Mouse (Mus musculus) lung, postnatal 0 days (tissue): ENCODE data around the gene Gmds. TPM values are rescaled to one million over a fixed set of nuclear protein-coding genes. Genes with fewer than 3 reads are reported as not detected.
A peak's percentile ranks its signal among the peaks of the same experiment; 100 is the strongest.

Source experiments
- ATAC-seq: fragments of 200-750 bp; cut with Nextera tagmentation; 2 replicates; pipeline ENCODE4 v1.8.0; 2017; ENCODE audit warnings: moderate library complexity
- DNase-seq: peaks from one replicate; pipeline ENCODE4 v3.0.0-alpha.2; 2016; ENCODE audit warnings: low spot score
- H3K27ac ChIP-seq: fragments of 300-500 bp; sonication (generic); 2 replicates; pipeline ENCODE4 v1.5.1; 2014; ENCODE audit warnings: antibody characterized with exemption, mild to moderate bottlenecking, low read length, mixed read lengths
- H3K27me3 ChIP-seq: fragments of 300-500 bp; sonication (generic); replicated peaks from 2 replicates; pipeline ENCODE4 v1.6.1; 2014; ENCODE audit warnings: low read length, mixed read lengths; ENCODE audit not compliant: insufficient read depth
- H3K36me3 ChIP-seq: fragments of 300-500 bp; sonication (generic); 2 replicates; pipeline ENCODE4 v1.6.1; 2014; ENCODE audit warnings: low read length, mixed read lengths; ENCODE audit not compliant: insufficient read depth
- H3K4me1 ChIP-seq: fragments of 300-500 bp; sonication (generic); 2 replicates; pipeline ENCODE4 v1.6.1; 2014; ENCODE audit warnings: antibody characterized with exemption, low read depth, low read length, mixed read lengths; ENCODE audit not compliant: insufficient read depth
- H3K4me2 ChIP-seq: fragments of 300-500 bp; sonication (generic); replicated peaks from 2 replicates; pipeline ENCODE4 v1.6.1; 2014; ENCODE audit warnings: low read depth, mild to moderate bottlenecking, low read length, moderate library complexity, mixed read lengths
- H3K4me3 ChIP-seq: fragments of 300-500 bp; sonication (generic); 2 replicates; pipeline ENCODE4 v1.5.1; 2014; ENCODE audit warnings: low read depth, low read length
- H3K9ac ChIP-seq: fragments of 300-500 bp; sonication (generic); replicated peaks from 2 replicates; pipeline ENCODE4 v1.6.1; 2014; ENCODE audit warnings: low read depth, mild to moderate bottlenecking
- H3K9me3 ChIP-seq: fragments of 300-500 bp; sonication (generic); 2 replicates; pipeline ENCODE4 v1.6.1; 2016; ENCODE audit warnings: low read length, mixed read lengths
- CTCF ChIP-seq: IDR thresholded peaks from 2 replicates; pipeline ENCODE4 v1.5.1; 2016; ENCODE audit warnings: antibody characterized with exemption, mild to moderate bottlenecking
- EP300 ChIP-seq: IDR thresholded peaks from 2 replicates; pipeline ENCODE4 v1.6.1; 2016; ENCODE audit warnings: antibody characterized with exemption, mild to moderate bottlenecking, control low read depth
- WGBS: fragments of 180-500 bp; shearing (Covaris S2); extraction: QIAGEN DNeasy Blood & Tissue Kit; methylation state at CpG from one replicate; pipeline ENCODE4 v1.1.7; 2014; 5-methylcytosine and 5-hydroxymethylcytosine counted together
- polyA plus RNA-seq: library from polyadenylated mRNA; unstranded; fragments of >200 nt; fragmentation: Nextera tagmentation; extraction: Ambion mirVana; gene quantifications from 2 replicates; pipeline ENCODE4 v1.2.1, GENCODE M21; 2015

The Gmds gene
- polyA plus RNA-seq = 13.4 TPM in 2 replicates

DNA sequence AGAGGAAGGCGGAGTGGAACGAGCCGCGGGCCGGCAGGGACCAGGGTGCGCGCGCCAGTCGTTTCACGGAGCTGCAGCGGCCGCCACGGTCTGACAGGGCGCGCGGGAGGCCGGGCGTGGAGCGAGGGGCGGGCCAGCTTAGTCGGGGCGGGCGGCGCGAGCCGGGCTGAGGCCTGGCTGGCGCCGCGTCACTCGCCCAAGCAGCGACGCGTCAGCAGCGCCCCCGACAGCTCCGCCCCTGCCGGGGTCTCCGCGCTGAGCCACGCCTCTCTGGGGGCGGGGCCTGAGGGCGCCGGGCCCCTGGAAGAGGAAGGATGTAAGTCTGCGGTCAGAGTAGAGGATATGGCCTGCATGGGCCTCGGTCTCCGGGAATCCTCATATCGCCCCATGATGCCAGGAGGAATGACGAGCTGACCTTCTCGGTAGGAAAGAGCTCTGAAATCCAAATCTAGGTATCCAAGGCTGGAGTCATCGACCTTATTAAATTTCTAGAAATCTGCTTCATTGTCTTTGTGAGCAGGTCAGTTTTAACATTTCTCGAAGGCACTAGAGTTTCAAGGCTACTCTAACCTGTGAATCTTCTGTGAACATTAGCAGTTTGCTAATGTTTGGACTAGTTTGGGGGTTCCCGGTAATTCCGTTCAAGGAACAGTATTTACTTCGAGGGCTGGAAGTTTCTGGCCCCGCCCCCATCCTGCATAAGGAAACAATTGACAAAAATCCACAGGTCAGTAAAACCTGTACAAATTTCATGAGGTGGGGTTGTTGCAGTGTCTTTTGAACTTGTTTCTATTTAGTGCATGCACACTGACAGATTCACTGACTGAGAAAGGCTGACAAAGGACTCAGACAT lies at the start of gene Gmds:
TSS of gene Gmds (minus strand) at position 228 of the 853 bp plus-strand sequence.
- no peaks in the 10 kb centered on the region for H3K27me3 ChIP-seq
- H3K4me3 ChIP-seq = peak within 1 kb of the TSS; percentile 73
- peak within 1 kb of the TSS; percentile 55 for H3K9ac ChIP-seq
- peak within 1 kb of the TSS; percentile 87 for H3K4me2 ChIP-seq
- WGBS = 2% methylated on average over 37 of the region's 55 CpGs
- DNase-seq (peak; percentile 96), ATAC-seq (peak; percentile 100)
- H3K4me1 ChIP-seq = no peaks in the 10 kb centered on the region
- TF ChIP-seq CTCF = no peak
- no peak for TF ChIP-seq EP300
- no peaks in the 10 kb centered on the region for H3K9me3 ChIP-seq
- peak within 1 kb of the TSS; percentile 47 for H3K27ac ChIP-seq
- no peaks in the 10 kb centered on the region for H3K36me3 ChIP-seq

DNA sequence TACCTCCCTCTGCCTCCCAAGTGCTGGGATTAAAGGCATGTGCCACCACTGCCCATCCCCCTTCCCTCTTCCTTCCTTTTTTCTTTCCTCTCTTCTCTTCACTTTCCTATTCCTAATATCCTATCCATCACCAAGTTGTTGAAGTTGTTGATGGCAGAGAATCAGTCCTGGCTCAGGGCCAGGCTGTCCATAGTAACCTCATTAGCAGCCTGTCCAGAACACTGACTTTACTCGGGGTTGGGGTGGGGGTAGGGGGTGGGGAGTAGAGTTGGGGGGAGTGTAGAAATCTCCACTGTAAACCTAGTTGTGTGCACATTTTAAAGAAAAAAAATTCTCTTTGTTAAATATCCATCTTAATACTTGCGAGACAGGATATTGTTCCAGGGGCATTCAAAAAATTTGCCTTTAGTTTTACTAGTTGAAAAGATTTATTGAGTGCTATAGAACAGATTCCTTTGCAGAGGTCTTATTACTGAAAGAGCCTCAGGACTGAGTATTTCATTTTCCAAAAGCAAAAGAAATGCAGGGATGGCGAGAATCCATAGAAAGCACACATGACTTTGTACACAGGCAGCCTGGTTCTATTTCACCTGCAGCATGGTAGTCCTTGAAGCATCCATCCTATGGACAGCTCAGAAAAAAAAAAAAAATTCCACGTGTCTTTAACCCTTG lies 47.0 kb upstream of the Gmds start:
- no peak for DNase-seq
- ATAC-seq = no peak
- no peaks in the 10 kb centered on the region for H3K36me3 ChIP-seq
- H3K9me3 ChIP-seq = no peaks in the 10 kb centered on the region
- no peak overlapping the region for H3K4me2 ChIP-seq
- H3K9ac ChIP-seq = no peak overlapping the region
- H3K4me1 ChIP-seq = no peaks in the 10 kb centered on the region
- H3K27me3 ChIP-seq = no peaks in the 10 kb centered on the region
- no peak overlapping the region for H3K27ac ChIP-seq
- no peak overlapping the region for H3K4me3 ChIP-seq
- 48% methylated on average over 4 of the region's 4 CpGs for WGBS
- TF ChIP-seq CTCF (no peak), EP300 (no peak)

DNA sequence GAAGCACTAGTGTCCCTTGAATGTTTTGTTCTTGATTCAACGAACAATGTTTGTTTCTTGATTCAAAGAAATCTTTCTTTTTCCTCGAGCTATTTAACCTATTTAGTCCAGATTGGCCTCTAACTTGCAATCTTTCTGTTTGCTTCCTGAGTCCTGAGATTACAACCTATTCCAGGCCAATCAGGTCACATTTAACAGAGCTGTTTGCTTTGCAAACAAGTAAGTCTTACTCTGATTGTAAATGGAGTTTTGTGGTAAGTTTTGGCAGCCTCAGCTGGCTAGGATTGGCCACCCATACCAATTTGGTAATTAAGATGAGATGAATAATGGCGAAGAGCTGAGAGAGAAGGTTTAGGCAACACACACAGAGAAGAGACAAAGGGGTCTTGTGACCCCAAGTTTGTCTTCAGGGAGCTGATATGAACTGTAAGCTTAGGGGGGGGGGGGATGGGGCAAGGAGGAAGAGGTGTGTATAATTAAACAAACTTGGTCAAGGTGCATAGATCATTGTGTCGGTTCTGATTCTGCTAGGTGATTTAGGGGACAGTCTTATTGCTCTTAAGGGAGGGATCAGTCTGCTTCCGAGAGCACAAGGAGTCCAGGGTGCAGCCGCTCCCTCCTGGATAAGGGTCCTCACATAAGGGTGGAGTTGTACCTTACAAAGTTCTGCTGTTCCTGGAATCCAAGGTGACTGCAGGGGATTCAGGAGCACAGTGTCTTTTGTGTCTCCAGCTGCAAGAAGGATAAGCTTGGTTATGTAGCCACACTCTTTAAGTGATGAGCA lies 43.9 kb upstream of the Gmds start:
- no peak overlapping the region for H3K27ac ChIP-seq
- ATAC-seq = no peak
- H3K4me1 ChIP-seq = no peaks in the 10 kb centered on the region

DNA sequence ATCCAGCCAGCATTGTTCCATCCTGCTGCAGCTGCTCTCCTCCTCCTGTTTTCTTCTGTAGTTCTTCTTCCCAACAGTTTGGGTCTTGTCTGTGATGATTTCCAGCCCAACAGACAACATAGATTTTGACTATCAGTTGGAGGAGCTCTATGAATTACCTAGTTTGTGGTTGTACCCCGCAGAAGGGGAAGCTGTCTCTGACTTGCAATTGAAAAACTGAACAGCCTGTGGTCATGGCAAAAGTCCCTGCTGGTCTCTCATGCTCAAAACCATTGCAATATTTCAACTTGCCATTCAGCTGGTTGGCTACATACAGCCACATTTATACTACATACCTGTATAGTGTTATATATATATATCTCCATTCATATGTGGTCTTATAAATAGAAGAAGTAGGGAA lies 40.1 kb upstream of the Gmds start:
- H3K27ac ChIP-seq = no peak overlapping the region
- no peak for TF ChIP-seq EP300
- TF ChIP-seq CTCF = no peak
- DNase-seq (no peak), ATAC-seq (no peak)
- H3K27me3 ChIP-seq = no peaks in the 10 kb centered on the region
- H3K9me3 ChIP-seq = no peaks in the 10 kb centered on the region
- no peak overlapping the region for H3K9ac ChIP-seq
- H3K4me3 ChIP-seq = no peak overlapping the region
- H3K4me2 ChIP-seq = no peak overlapping the region
- H3K36me3 ChIP-seq = no peaks in the 10 kb centered on the region
- H3K4me1 ChIP-seq = no peaks in the 10 kb centered on the region
- 86% methylated on average over 1 of the region's 1 CpGs for WGBS

More for the DNA sequence above, 43.9 kb upstream of the Gmds start:
- no peak overlapping the region for H3K9ac ChIP-seq
- no peak overlapping the region for H3K4me3 ChIP-seq
- H3K9me3 ChIP-seq = no peaks in the 10 kb centered on the region
- no peaks in the 10 kb centered on the region for H3K27me3 ChIP-seq
- no peak overlapping the region for H3K4me2 ChIP-seq
- TF ChIP-seq CTCF (no peak), EP300 (no peak)
- DNase-seq = no peak
- no peaks in the 10 kb centered on the region for H3K36me3 ChIP-seq
- 50% methylated on average over 6 of the region's 6 CpGs for WGBS

DNA sequence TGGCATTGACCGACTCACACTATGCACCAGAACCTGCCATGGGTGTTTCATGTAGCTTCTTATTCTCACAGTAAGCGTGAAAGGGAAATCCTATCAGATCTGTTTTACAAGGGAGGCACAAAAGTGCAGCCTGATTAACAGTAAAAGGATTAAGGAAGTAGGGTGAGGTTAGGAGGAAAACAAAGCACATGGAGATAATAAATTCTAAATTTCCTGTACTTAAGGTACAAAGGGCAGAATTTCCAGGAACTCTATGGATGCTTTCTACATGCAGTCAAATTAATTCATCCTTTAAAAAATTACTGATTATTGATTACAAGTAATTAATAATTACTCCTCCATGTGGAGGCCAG lies 34.0 kb upstream of the Gmds start:
- WGBS = 71% methylated on average over 2 of the region's 2 CpGs
- ATAC-seq (no peak), DNase-seq (no peak)
- Histone ChIP-seq H3K4me2 (no peak overlapping the region), H3K36me3 (no peaks in the 10 kb centered on the region), H3K4me3 (no peak overlapping the region), H3K9ac (no peak overlapping the region), H3K9me3 (no peaks in the 10 kb centered on the region), H3K4me1 (no peaks in the 10 kb centered on the region), H3K27me3 (no peaks in the 10 kb centered on the region; the same call in 1 of the 2 replicates), H3K27ac (no peak overlapping the region)
- TF ChIP-seq EP300 = no peak
- TF ChIP-seq CTCF = no peak
